Mouse (Mus musculus) kidney, postnatal 10 days (tissue): ENCODE measurements at regions not wholly inside any gene's neighbourhood (a gene's known extent, or its start where the extent isn't known, plus 50 kb on each side); places are given as distances from the start of the nearest gene placed in this dataset.
A peak's percentile ranks its signal among the peaks of the same experiment; 100 is the strongest.

Experiments used
- DNase-seq: peaks from one replicate; pipeline ENCODE4 v3.0.0; 2021; ENCODE audit warnings: mixed read lengths

GRCm38 (mm10) chr1:88623040-88623439, 79.0 kb downstream of the Arl4c start:
- DNase-seq: no peak

- DNase-seq: no peak
Observed at GRCm38 (mm10) chr1:88622356-88622755, 79.7 kb downstream of the Arl4c start.

GRCm38 (mm10) chr1:88621214-88621613, 80.8 kb downstream of the Arl4c start:
- DNase-seq: peak; percentile 39

- DNase-seq: no peak
Observed at GRCm38 (mm10) chr1:88613007-88613406, 89.0 kb downstream of the Arl4c start.

GRCm38 (mm10) chr1:88611241-88611640, 90.8 kb downstream of the Arl4c start:
- peak; percentile 34 for DNase-seq

GRCm38 (mm10) chr1:88610810-88611209, 91.2 kb downstream of the Arl4c start:
- DNase-seq: no peak

GRCm38 (mm10) chr1:88608826-88609225, 93.2 kb downstream of the Arl4c start:
- no peak for DNase-seq

GRCm38 (mm10) chr1:88608236-88608635, 93.8 kb downstream of the Arl4c start:
- no peak for DNase-seq

- DNase-seq: peak; percentile 66
Observed at GRCm38 (mm10) chr1:88605616-88606190, 95.8 kb upstream of the Glrp1 start.

GRCm38 (mm10) chr1:88602241-88602640, 92.4 kb upstream of the Glrp1 start:
- no peak for DNase-seq

- DNase-seq: no peak
Observed at GRCm38 (mm10) chr1:88601801-88602200, 91.9 kb upstream of the Glrp1 start.

- DNase-seq: no peak
Observed at GRCm38 (mm10) chr1:88600145-88600544, 90.3 kb upstream of the Glrp1 start.

GRCm38 (mm10) chr1:88594484-88595254, 84.8 kb upstream of the Glrp1 start:
- DNase-seq: no peak

- no peak for DNase-seq
Observed at GRCm38 (mm10) chr1:88592036-88592435, 82.2 kb upstream of the Glrp1 start.

- DNase-seq: no peak
Observed at GRCm38 (mm10) chr1:88590802-88591380, 81.0 kb upstream of the Glrp1 start.

- no peak for DNase-seq
Observed at GRCm38 (mm10) chr1:88588747-88589146, 78.9 kb upstream of the Glrp1 start.

- DNase-seq: peak; percentile 49
Observed at GRCm38 (mm10) chr1:88586823-88587820, 77.3 kb upstream of the Glrp1 start.

- DNase-seq: no peak
Observed at GRCm38 (mm10) chr1:88586128-88586527, 76.3 kb upstream of the Glrp1 start.

GRCm38 (mm10) chr1:88584515-88585033, 74.7 kb upstream of the Glrp1 start:
- no peak for DNase-seq

- DNase-seq: no peak
Observed at GRCm38 (mm10) chr1:88578231-88578620, 68.4 kb upstream of the Glrp1 start.

GRCm38 (mm10) chr1:88577498-88578230, 67.8 kb upstream of the Glrp1 start:
- DNase-seq: no peak
